Mouse (Mus musculus) megakaryocyte, embryonic 14.5 days (primary cell): ENCODE measurements around the gene Trp63. TPM values are rescaled to one million over a fixed set of nuclear protein-coding genes. Genes with fewer than 3 reads are reported as not detected.

Experiments used
- H3K27me3 ChIP-seq: replicated peaks from 2 replicates; pipeline ENCODE3; 2012; ENCODE audit warnings: inconsistent platforms
- H3K36me3 ChIP-seq: replicated peaks from 2 replicates; pipeline ENCODE3; 2012; ENCODE audit warnings: low read length, inconsistent platforms, mixed read lengths
- H3K4me1 ChIP-seq: 2 replicates; pipeline ENCODE4 v1.6.1; 2012; ENCODE audit warnings: inconsistent platforms
- H3K4me3 ChIP-seq: replicated peaks from 2 replicates; pipeline ENCODE3; 2012; ENCODE audit warnings: moderate library complexity, mild to moderate bottlenecking, inconsistent platforms
- H3K9me3 ChIP-seq: 2 replicates; pipeline ENCODE4 v1.6.1; 2012; ENCODE audit warnings: inconsistent platforms
- FLI1 ChIP-seq: IDR thresholded peaks from 2 replicates; pipeline ENCODE4 v1.6.1; 2012; ENCODE audit warnings: low read length, inconsistent platforms, mixed read lengths
- GATA1 ChIP-seq: IDR thresholded peaks from 3 replicates; pipeline ENCODE4 v1.6.1; 2012; ENCODE audit warnings: mixed read lengths, low read length, inconsistent platforms, borderline replicate concordance
- polyA plus RNA-seq: library from polyadenylated mRNA; stranded (reverse); fragments of >175 nt; gene quantifications from 2 replicates; pipeline ENCODE4 v1.2.3, GENCODE M21; 2012; ENCODE audit warnings: low replicate concordance; ENCODE audit not compliant: insufficient read depth

Gene Trp63
- polyA plus RNA-seq, 1 experiment = not detected

GRCm38 (mm10) chr16:25774611-25775010 is 91.0 kb downstream of the Trp63 start:
- TF ChIP-seq FLI1 (no peak), GATA1 (no peak)
- Histone ChIP-seq H3K4me3 (no peak overlapping the region), H3K9me3 (no peaks in the 10 kb centered on the region), H3K4me1 (no peaks in the 10 kb centered on the region), H3K27me3 (no peaks in the 10 kb centered on the region), H3K36me3 (no peaks in the 10 kb centered on the region)

GRCm38 (mm10) chr16:25777501-25777900 is 93.9 kb downstream of the Trp63 start:
- H3K9me3 ChIP-seq = no peaks in the 10 kb centered on the region
- H3K4me1 ChIP-seq = no peaks in the 10 kb centered on the region
- H3K4me3 ChIP-seq = no peak overlapping the region
- H3K27me3 ChIP-seq = no peaks in the 10 kb centered on the region
- TF ChIP-seq FLI1 = no peak
- TF ChIP-seq GATA1 = no peak
- no peaks in the 10 kb centered on the region for H3K36me3 ChIP-seq

GRCm38 (mm10) chr16:25779964-25780363 is 96.4 kb downstream of the Trp63 start:
- no peak overlapping the region for H3K4me3 ChIP-seq
- no peaks in the 10 kb centered on the region for H3K27me3 ChIP-seq
- H3K36me3 ChIP-seq = no peaks in the 10 kb centered on the region
- no peaks in the 10 kb centered on the region for H3K4me1 ChIP-seq
- H3K9me3 ChIP-seq = no peaks in the 10 kb centered on the region
- TF ChIP-seq GATA1 (no peak), FLI1 (no peak)

GRCm38 (mm10) chr16:25784246-25784645 is 100.7 kb downstream of the Trp63 start:
- TF ChIP-seq GATA1 = no peak
- no peak for TF ChIP-seq FLI1
- H3K4me1 ChIP-seq = no peaks in the 10 kb centered on the region
- no peak overlapping the region for H3K4me3 ChIP-seq
- H3K9me3 ChIP-seq = no peaks in the 10 kb centered on the region
- no peaks in the 10 kb centered on the region for H3K36me3 ChIP-seq
- H3K27me3 ChIP-seq = no peaks in the 10 kb centered on the region

- no peaks in the 10 kb centered on the region for H3K4me1 ChIP-seq
- H3K36me3 ChIP-seq = no peaks in the 10 kb centered on the region
- H3K27me3 ChIP-seq = no peaks in the 10 kb centered on the region
- TF ChIP-seq FLI1 = no peak
- no peak for TF ChIP-seq GATA1
- H3K9me3 ChIP-seq = no peaks in the 10 kb centered on the region
- H3K4me3 ChIP-seq = no peak overlapping the region
Measured at GRCm38 (mm10) chr16:25786457-25786856, 102.9 kb downstream of the Trp63 start.

GRCm38 (mm10) chr16:25792640-25793266 is 109.2 kb downstream of the Trp63 start:
- Histone ChIP-seq H3K4me1 (no peaks in the 10 kb centered on the region), H3K4me3 (no peak overlapping the region), H3K36me3 (no peaks in the 10 kb centered on the region), H3K9me3 (peaks cover 2% of the 10 kb centered on the region; the same call in 1 of the 2 replicates), H3K27me3 (no peaks in the 10 kb centered on the region)
- TF ChIP-seq GATA1 (no peak), FLI1 (no peak)

GRCm38 (mm10) chr16:25797732-25798294 is 114.2 kb downstream of the Trp63 start:
- TF ChIP-seq FLI1 = no peak
- no peak for TF ChIP-seq GATA1
- H3K9me3 ChIP-seq = peaks cover 2% of the 10 kb centered on the region; the same call in 1 of the 2 replicates

GRCm38 (mm10) chr16:25799618-25800017 is 116.1 kb downstream of the Trp63 start:
- H3K4me1 ChIP-seq = no peaks in the 10 kb centered on the region
- no peaks in the 10 kb centered on the region for H3K9me3 ChIP-seq
- H3K27me3 ChIP-seq = no peaks in the 10 kb centered on the region
- no peak overlapping the region for H3K4me3 ChIP-seq
- TF ChIP-seq GATA1 (no peak), FLI1 (no peak)
- H3K36me3 ChIP-seq = no peaks in the 10 kb centered on the region

More at GRCm38 (mm10) chr16:25797732-25798294, 114.2 kb downstream of the Trp63 start:
- no peaks in the 10 kb centered on the region for H3K36me3 ChIP-seq
- H3K4me3 ChIP-seq = no peak overlapping the region
- no peaks in the 10 kb centered on the region for H3K4me1 ChIP-seq
- H3K27me3 ChIP-seq = no peaks in the 10 kb centered on the region

GRCm38 (mm10) chr16:25804955-25805354 is 121.4 kb downstream of the Trp63 start:
- no peaks in the 10 kb centered on the region for H3K36me3 ChIP-seq
- H3K4me1 ChIP-seq = no peaks in the 10 kb centered on the region
- no peak overlapping the region for H3K4me3 ChIP-seq
- H3K27me3 ChIP-seq = no peaks in the 10 kb centered on the region
- no peaks in the 10 kb centered on the region for H3K9me3 ChIP-seq
- TF ChIP-seq GATA1 (no peak), FLI1 (no peak)

- TF ChIP-seq GATA1 = no peak
- TF ChIP-seq FLI1 = no peak
- Histone ChIP-seq H3K9me3 (0 out of 2 replicates have a peak, but pooled peaks cover 4% of the 10 kb centered on the region), H3K4me3 (no peak overlapping the region), H3K4me1 (no peaks in the 10 kb centered on the region), H3K27me3 (no peaks in the 10 kb centered on the region), H3K36me3 (no peaks in the 10 kb centered on the region)
Measured at GRCm38 (mm10) chr16:25807116-25807515, 123.6 kb downstream of the Trp63 start.
